Mouse (Mus musculus) cerebral cortex, adult 2 months (tissue): Measurements from ENCODE around the gene Adar.

Experiments
- WGBS: fragments of 180-500 bp; shearing (Covaris S2); methylation state at CpG from one replicate; pipeline ENCODE4 v1.1.7; 2018; 5-methylcytosine and 5-hydroxymethylcytosine counted together

The Adar gene

DNA sequence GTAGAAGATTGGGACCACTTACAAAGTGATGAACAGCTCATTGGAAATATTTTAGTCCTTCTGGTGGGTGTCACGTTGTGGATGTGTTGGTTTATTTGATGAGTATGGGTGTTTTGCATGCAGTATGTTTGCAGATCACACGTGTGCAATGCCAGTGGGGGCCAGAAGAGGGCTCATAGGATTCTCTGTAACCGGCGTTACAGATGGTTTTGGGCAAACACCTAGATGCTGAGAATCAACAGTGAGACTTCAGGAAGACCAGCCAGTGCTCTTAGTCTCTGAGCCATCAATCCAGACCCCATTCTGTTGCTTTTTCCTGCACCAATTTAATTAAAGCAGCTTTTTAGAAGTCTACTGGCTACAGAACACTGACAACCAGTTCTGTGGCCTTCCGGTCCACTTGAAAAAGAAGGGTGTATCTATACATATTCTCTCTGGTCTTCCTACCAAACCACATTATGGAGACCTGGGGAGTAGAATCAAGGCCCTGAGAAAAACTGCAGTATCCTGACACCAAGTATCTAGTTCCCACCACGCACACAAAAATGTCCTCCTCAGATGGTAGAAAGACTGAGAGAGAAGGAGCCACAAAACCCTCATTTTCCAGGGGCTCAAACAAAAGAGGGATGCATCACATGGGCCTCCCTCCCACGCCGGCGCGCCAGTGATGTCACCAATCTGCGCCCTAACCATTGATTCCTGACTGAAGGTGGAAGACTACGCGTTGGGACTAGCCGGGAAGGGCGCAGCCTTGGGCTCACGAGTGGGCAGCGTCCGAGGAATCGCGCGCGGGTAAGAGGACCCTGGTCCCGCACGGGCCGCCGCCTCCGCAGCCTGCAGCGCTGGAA is at the start of gene Adar:
Adar (plus strand) TSS at position 664 of the 848 bp plus-strand sequence.
- 2% methylated on average over 28 of the region's 28 CpGs for WGBS

DNA sequence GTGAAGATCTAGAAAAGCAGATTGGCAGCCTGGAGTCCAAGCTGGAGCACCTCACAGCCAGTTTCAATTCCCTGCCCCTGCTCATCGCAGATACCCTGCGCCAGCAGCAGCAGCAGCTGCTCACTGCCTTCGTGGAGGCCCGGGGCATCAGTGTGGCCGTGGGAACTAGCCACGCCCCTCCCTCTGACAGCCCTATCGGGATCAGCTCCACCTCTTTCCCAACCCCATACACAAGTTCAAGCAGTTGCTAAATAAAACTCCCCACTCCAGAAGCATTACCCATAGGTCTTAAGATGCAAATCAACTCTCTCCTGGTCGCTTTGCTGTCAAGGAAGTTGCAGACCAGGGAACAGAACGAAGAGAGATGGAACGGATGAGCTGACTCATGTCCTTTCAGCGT is 47.7 kb upstream of the Adar start:
- WGBS: 50% methylated on average over 11 of the region's 11 CpGs

GRCm38 (mm10) chr3:89671334-89671733 is 43.5 kb upstream of the Adar start:
- 76% methylated on average over 6 of the region's 6 CpGs for WGBS

DNA sequence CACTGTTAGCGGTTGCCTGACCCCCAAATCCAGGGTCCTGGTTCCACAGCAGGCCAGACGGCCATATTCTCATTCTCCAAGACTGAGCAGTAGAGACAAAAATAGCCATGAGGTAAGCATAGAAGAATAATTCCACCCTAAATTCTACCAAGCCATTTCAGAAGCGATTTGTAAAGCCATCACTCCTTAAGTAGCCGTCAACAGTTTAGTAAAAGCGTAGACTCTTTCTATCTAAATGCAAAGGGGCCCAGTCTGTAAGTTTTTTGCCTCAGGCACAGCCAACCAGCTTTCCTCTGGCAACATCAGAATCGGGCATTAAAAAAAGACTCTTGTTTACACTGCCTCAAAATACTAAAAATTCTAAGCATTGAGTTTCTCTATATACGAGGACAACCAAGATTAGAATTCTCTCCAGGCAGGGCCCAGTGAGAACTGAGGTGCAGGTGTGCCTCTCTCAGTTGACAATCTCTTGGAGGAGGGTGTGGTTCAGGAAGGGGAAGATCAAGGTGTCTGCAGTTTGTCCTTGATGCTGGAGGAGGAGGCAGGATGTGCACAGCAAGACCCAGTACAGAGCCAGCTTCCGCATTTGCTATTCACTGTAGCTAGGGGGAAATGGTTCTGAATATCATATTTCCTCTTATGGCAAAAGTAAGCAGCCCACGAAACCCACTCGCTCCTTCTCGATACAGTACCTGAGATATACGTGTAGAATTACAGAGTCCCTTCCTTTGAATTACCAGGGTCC is 42.1 kb upstream of the Adar start:
- WGBS: 64% methylated on average over 12 of the region's 12 CpGs

DNA sequence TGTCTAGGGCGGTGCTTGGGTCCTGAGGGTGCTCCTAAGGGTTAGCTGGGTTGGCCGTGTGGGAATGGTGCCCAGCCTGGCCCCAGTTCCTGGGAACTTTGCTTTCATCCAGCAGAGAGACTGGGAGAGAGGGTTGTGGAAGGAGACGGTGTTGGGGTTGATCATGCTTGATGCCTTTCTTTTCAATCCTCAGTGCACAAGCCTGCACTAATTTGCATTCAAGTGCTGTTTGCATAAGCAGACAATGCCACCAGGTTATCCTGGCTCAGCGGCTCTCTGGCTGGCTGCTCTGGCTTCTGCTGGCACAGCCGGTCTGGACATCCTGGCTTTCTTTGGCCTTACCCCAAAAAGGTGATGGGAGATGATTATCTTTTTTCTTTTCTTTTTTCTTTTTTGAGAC is 37.2 kb upstream of the Adar start:
- WGBS: 50% methylated on average over 5 of the region's 5 CpGs

DNA sequence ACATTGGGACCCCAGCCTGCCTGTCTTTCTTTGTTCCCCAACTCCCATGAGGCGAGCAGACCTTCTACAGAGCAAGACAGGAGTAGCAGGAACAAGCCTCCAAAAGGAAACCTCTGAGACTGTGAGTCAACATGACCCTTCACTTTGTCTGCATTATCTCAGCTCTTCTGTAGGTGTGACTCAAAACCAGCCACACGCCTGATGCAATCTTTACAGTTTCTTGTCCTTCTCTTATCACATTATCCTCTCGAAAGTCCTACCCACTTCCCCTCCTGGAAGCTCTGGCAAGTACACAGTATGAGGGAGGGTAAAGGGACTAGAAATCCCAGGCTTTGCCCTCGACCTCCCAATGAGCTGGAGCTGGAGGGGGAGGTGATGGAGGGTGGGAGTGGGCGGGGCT is 28.8 kb upstream of the Adar start:
- WGBS: 60% methylated on average over 5 of the region's 5 CpGs

GRCm38 (mm10) chr3:89688694-89689581 is 25.9 kb upstream of the Adar start:
- 3% methylated on average over 25 of the region's 25 CpGs for WGBS

DNA sequence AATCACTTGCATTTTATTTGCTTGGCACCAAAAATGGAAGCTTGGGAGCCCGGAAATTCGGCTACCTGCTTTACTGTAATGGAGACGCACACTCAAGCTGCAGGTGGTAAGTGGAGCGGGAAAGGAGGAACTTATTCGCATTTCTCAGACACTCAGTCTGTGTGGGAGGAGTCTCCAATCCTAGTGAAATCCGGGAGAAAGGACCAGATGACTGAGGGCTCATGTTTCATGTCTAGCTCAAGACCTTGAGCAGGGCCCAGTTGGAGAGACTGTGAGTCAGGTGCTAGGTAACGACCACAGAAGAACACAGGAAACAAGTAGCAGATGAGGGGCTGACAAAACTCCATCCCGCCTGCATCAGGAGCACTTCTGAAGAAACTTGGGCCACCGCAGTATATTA is 23.0 kb upstream of the Adar start:
- WGBS: 77% methylated on average over 9 of the region's 9 CpGs

- 43% methylated on average over 12 of the region's 12 CpGs for WGBS
Measured at GRCm38 (mm10) chr3:89696152-89696821, 18.5 kb upstream of the Adar start.

DNA sequence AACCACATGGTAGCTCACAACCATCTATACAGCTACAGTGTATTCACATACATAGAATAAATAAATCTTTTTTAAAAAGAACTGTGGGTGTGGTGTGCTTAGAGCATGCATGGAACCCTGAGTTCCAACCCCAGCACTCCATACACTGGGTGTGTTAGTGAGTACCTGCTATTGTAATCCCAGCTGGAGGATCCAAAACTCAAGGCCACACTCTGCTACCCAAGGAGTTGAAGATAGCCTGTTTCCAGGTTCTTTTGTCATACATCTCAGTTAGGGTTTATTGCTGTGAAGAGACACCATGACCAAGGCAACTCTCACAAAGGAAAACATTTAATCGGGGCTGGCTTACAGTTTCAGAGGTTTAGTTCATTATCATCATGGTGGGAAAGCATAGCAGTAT is 15.9 kb upstream of the Adar start:
- WGBS: 90% methylated on average over 1 of the region's 1 CpGs

DNA sequence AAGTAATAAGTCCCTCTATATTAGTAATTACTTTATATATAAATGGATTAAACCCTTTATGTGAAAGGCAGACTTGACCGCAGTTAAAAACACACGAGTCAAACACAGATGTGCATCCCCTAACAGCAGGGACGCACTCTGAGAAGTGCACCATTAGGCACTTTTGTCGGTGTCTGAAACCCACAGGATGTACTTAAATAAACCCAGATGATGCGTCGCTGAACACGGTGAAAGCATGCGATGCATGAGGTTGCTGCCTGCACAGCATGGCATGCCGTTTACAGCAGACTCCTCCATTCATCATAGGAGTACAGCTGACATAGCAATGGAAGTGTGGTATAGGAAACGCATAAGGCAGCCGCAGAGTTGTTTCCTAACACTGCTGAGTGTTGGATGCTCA is 14.4 kb upstream of the Adar start:
- WGBS: 56% methylated on average over 11 of the region's 11 CpGs

DNA sequence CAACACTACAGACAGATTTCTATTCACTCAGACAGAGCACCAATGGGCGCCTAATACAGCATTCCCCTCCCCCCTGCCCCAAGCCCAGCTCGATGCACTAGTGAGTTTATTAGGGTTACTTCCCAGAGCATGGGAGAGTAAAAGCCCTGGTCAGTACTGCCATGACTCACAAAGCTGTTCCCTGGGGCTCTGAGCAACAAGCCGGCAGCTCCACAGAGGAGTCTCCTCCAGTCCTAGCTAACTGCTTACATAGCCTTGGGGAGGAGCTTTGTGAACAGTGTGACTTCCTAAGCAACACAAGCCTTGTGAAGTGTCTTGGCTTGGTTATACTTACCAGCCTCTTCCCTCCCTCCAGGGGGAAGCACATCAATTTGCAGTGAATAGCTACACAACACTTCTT is 11.2 kb upstream of the Adar start:
- WGBS: 52% methylated on average over 3 of the region's 3 CpGs

DNA sequence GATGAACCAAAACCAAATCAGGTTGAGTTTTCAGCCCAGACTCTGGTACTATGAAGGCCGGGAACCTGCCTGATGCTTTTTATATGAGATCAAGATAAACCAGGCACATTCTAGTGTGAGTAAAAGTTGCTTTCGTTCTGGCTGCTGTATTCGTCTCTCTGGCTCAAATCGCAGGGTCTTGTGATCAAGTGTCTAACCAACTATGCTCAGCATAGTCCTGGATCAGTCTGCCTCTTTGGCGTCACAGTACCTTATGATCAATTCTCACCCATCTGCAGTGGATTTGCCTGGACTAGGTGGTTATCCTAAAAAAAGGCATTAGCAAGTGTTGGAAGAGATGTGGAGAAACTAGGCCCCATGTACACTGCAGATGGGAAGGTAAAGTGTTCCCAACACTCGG is 10.8 kb upstream of the Adar start:
- 58% methylated on average over 6 of the region's 6 CpGs for WGBS

- 1% methylated on average over 59 of the region's 59 CpGs for WGBS
Measured at GRCm38 (mm10) chr3:89715207-89715966, 565 bp downstream of the Adar start.

- 20% methylated on average over 6 of the region's 6 CpGs for WGBS
Measured at GRCm38 (mm10) chr3:89715967-89716256, 1.1 kb downstream of the Adar start.

DNA sequence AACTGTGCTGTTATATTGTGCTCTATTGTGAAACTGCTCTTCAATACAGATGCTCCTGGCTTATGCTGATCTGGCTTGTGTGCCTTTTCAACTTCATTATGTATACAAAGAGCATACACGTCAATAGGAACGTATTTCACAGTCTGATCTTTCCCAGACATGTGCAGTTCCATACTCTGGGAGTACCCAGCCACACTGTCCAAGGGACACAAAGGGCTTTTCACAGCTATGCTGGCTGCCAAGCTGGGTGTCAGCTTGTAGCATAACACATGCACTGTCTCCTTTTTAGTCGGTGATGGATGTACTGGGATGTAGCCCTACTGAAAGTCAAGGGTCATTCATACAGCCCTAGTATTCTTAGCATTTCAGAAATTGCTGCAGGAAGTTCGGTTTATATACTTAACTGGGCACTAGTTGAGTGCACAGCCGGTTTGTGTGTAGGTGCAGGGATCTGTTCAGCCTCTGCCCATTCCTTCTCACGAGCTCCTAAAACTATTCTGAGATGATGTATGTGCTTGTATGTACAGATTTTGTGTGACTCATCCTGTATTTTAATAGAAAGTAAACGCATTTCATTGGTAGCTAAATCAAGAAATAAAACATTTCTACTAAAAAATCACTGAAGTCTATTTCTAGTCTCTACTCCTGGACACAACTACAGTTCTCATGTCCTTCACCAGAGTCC is 8.7 kb downstream of the Adar start:
- 26% methylated on average over 7 of the region's 7 CpGs for WGBS

GRCm38 (mm10) chr3:89727028-89727427 is 12.2 kb downstream of the Adar start:
- WGBS: 22% methylated on average over 4 of the region's 4 CpGs

DNA sequence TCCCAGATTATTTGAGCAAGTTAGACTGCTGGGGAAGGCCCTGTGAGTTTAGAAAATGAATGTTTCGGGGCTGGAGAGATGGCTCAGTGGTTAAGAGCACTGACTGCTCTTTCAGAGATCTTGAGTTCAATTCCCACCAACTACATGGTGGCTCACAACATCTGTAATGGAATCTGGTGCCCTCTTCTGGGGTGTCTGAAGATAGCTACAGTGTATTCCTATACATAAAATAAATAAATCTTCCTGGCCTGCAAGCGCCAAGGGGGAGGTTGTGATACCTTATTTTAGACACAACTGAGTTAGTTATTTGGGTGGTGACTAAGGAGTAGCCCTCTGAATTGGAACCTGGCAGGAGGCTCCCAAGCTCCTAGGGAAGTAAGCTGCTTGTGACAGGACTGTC is 14.0 kb downstream of the Adar start:
- WGBS: 72% methylated on average over 2 of the region's 2 CpGs

DNA sequence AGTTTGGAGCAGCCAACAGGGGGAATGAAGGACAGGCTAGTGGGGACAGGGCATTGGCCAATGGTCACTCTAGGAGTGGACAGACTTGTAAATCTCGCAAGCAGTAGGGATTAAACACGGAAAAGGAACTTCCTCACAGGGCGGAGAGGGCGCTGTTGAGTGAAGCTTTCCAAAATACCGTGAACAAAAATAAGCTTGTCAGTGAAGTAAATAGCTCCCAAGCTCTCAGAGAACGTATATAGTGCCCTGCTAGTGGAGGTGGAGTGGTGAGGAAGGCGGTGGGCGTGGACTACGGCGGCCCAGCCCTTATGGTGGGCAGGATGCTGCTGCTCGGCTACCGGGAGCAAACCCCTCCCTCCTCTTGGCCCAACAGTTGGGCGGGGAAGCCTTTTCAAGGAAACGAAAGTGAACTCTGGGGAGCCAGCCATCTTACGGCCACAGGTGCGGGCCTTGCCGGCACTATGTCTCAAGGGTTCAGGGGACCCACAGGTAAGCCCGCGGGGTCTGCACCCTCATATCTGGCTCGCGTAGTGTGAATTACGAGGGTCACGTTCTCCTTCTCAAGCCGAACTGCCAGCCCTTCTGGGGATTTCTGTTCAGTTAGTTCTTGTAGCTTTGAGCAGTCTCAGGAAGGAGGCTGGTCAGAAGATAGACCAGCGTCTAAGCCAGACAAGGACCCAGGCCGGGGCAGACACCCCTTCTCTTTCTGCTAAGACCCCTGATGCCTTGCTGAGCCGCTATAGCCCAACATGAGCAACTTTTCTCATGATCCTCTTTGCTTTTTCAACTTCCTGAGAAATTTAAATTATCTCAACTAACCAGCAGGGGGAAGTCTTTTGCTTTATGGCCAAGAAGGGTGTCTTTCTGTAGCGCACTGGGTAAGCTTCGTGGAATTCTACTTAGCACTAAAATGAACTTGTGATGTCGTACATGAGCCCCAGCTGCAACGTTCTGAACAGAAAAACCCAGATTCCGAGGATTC is 15.8 kb downstream of the Adar start:
- WGBS: 1% methylated on average over 32 of the region's 32 CpGs
